Mouse (Mus musculus) gastrocnemius, adult 2 months (tissue): ENCODE data around the gene Ptafr. TPM values are rescaled to one million over a fixed set of nuclear protein-coding genes. Genes with fewer than 3 reads are reported as not detected.
A peak's percentile ranks its signal among the peaks of the same experiment; 100 is the strongest.

Experiments used
- DNase-seq: peaks from one replicate; pipeline ENCODE4 v3.0.0; 2022
- H3K27ac ChIP-seq: fragments of 200-600 bp; 2 replicates; pipeline ENCODE4 v1.8.1; 2022; ENCODE audit warnings: mild to moderate bottlenecking
- H3K4me3 ChIP-seq: fragments of 200-600 bp; 2 replicates; pipeline ENCODE4 v1.8.1; 2022; ENCODE audit warnings: mild to moderate bottlenecking, moderate library complexity
- CTCF ChIP-seq: fragments of 200-600 bp; IDR thresholded peaks from 2 replicates; pipeline ENCODE4 v1.8.1; 2022; ENCODE audit warnings: antibody characterized with exemption, mild to moderate bottlenecking, moderate library complexity
- intact Hi-C: fragments of 180-260 bp; cut with DNase I; formaldehyde crosslinking; loops from one replicate; pipeline ENCODE4 v1.15.1; 2025
- long read RNA-seq, 2 experiments: library from polyadenylated mRNA; stranded (forward); transcript quantifications; one replicate each; pipeline ENCODE4 v2.0.0; 2021
- total RNA-seq, 2 experiments: library from RNA; stranded (reverse); gene quantifications; 2 replicates each; pipeline ENCODE4 v1.2.3; 2021

Ptafr gene
- under 1 TPM; 0.56 to 0.98 TPM for total RNA-seq
- long read RNA-seq, experiment 1 = 0 reads
- long read RNA-seq, experiment 2 = 0 reads

DNA sequence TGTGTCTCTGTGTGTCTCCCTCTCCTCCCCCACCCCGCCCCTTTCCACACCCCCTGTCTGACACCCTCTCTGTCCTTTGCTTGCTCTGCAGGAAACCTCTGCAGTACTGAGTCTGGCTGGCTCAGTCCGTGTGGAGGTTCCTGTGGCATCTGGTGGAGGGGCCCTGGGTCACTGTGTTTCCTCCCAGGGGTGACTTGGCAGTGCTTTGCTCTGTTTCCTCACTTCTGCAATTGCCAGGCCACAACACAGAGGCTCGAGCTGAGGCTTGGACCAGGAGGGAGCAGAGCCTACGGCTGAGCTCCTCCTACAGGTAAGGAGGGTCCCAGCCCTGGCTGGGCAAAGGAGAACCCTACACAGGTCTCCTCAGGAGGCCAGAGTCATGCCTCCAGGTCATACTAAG lies at the start of gene Ptafr:
TSS of gene Ptafr (plus strand) at position 103 of the 400 bp plus-strand sequence.
- H3K27ac ChIP-seq = peak within 1 kb of the TSS; percentile 57

DNA sequence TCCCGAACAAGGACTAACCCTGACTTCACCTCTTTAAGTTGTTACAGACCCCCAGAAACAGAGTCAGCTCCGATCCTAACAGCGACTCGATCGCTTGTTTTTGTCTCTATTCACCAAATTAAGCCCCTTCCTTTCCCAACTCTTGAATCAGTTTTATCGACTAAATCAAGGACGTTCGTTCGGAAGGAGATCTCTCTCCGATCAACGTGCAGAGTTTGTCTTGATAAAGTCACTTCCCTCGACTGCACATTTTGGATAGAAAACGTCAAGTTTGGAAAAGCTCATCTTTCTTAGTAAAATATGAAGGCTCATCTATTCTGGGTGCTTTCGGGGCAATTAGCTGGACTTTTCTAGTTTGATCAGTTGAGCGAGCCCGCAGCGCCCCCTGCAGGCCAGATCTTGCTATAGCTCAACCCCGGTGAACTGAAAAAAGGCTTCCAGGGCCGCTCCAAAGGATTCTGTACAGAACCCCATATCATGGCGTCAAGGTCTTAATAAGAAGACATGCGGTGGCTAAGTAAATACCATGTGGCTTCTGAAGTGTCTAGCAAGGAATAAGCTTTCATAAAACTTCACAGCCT lies 49.2 kb upstream of the Ptafr start:
- H3K4me3 ChIP-seq = peak overlapping the region; percentile 76
- peak; percentile 94 for TF ChIP-seq CTCF
- peak; percentile 89 for DNase-seq
- H3K27ac ChIP-seq = peak overlapping the region; percentile 97
- intact Hi-C loops = loop anchor here (1.0 to 10.0 kb wide), 2 partner anchors 50 to 240 kb away; partner anchors contain the start of gene Taf12

More for the DNA sequence above, at the start of gene Ptafr:
- no peak for TF ChIP-seq CTCF
- intact Hi-C loops = no loop called here
- peak; percentile 59 for DNase-seq
- H3K4me3 ChIP-seq = peak within 1 kb of the TSS; percentile 55

- peak; percentile 95 for DNase-seq
- TF ChIP-seq CTCF = no peak
- peak overlapping the region; percentile 76 for H3K4me3 ChIP-seq
- intact Hi-C loops = loop anchor here (10.0 kb wide), 1 partner anchor 241 kb away; the partner anchor contains the start of gene Taf12
- H3K27ac ChIP-seq = peak overlapping the region; percentile 97
Measured at GRCm38 (mm10) chr4:132515369-132516155, 48.3 kb upstream of the Ptafr start.

DNA sequence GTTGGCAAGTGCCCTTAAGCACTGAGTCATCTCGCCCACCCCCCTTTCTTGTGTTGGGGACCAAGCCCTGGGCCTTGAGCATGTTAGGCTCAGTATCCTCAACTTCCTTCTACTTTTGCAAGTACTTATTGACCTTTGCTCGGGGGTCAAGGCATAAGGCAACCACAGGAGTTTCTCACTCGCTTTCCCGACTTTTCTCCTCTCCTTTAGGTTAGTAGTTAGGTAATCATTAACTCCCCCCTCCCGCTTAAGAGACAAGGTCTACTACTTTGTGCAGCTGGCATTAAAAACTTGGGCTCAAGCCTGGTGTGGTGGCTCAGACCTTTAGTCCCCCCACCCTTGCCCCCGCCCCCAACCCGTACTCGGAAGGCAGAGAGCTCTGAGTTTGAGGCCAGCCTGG lies 45.8 kb upstream of the Ptafr start:
- no peak overlapping the region for H3K4me3 ChIP-seq
- no peak overlapping the region for H3K27ac ChIP-seq
- TF ChIP-seq CTCF = no peak
- intact Hi-C loops = loop anchor here (2.0 to 10.0 kb wide), 2 partner anchors 15 to 243 kb away; partner anchors contain the start of genes Atpif1 and Taf12
- DNase-seq = no peak

DNA sequence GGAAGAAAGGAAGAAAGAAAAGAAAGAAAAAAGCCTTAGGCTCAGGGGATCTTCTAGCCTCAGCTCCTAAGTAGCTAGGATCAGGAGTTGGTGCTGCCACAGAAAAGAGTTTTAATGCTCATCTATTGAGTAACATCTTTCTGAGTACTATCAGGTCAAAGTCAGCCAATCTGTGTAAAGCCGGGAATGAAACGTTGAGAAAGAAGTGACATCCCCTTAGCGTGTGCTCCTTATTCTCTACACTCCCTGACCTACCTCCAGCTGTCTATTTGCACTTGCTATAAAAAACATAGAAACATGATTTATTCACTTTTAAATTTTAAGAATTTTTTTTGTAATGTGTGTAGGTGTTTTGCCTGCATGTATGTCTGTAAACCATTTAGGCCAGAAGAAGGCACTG lies 44.7 kb upstream of the Ptafr start:
- intact Hi-C loops = loop anchor here (2.0 to 10.0 kb wide), 2 partner anchors 14 to 244 kb away; partner anchors contain the start of genes Atpif1 and Taf12
- TF ChIP-seq CTCF = no peak
- H3K27ac ChIP-seq = no peak overlapping the region
- no peak for DNase-seq
- H3K4me3 ChIP-seq = no peak overlapping the region

- no peak overlapping the region for H3K27ac ChIP-seq
- TF ChIP-seq CTCF = no peak
- no peak overlapping the region for H3K4me3 ChIP-seq
- intact Hi-C loops = no loop called here
- no peak for DNase-seq
Measured at GRCm38 (mm10) chr4:132524321-132524741, 39.5 kb upstream of the Ptafr start.

DNA sequence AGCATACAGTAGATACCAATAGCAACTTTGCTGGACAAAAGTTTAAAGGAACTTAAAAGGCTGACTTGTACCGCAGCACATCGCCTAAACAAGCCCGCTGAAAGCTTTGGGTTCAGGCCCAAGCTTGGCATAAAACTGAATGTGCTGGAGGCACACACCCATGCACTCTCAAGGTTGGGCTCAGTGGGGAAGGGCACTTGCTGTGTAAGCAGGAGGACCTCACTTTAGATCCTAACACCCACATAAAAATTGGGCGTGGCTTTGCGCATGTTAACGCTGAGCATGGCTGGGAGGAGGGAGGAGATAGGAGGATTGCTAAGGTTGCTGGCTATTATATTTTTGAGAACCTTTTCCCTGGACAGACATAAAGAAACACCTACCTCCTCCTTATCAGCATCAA lies 39.1 kb upstream of the Ptafr start:
- intact Hi-C loops = no loop called here

DNA sequence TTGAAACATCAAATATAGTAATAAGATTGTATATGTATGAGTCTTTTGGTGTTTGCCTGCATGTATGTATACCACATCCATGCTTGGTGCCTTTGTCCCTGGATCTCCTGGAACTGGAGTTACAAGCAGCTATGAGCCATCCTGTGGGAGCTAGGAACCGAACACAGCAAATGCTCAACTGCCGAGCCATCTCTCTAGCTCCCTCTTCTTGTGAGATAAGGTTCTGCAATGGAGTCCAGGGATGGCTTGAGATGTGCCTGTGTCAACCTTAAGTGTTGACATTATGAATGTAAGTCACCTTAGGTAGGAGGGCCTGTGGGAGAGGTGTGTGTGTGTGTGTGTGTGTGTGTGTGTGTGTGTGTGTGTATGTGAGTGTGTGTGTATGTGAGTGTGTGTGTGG lies 37.2 kb upstream of the Ptafr start:
- DNase-seq = no peak
- Histone ChIP-seq H3K27ac (no peak overlapping the region), H3K4me3 (no peak overlapping the region)
- intact Hi-C loops = no loop called here
- peak; percentile 30; the same call in 1 of the 2 replicates for TF ChIP-seq CTCF

More for the DNA sequence above, 39.1 kb upstream of the Ptafr start:
- Histone ChIP-seq H3K4me3 (no peak overlapping the region), H3K27ac (no peak overlapping the region)
- TF ChIP-seq CTCF = no peak
- no peak for DNase-seq

DNA sequence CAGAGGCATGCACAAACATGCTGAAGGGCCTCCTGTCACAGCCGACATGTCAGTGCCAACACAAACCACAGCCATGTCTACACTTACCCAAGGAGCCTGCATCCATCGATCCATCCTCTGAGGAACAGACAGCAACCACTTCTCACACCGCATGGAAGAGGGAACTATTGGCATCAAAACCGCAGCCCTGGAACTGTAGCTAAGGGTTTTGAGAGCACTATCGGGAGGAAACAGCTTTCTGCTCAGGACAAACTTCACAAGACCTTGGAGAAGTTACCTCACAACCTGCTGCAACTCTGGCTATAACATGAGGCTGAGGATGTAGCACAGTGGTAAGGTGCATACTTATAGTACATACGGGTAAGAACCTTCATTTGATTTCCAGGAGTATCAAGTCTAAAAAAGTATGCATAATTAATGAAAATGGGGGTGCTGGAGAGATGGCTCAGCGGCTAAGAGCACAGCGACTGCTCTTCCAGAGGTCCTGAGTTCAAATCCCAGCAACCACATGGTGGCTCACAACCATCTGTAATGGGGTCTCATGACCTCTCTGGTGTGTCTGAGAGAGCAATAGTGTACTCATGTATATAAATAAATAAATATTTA lies 35.8 kb upstream of the Ptafr start:
- Histone ChIP-seq H3K27ac (no peak overlapping the region), H3K4me3 (no peak overlapping the region)
- DNase-seq = no peak
- intact Hi-C loops = no loop called here
- no peak for TF ChIP-seq CTCF

DNA sequence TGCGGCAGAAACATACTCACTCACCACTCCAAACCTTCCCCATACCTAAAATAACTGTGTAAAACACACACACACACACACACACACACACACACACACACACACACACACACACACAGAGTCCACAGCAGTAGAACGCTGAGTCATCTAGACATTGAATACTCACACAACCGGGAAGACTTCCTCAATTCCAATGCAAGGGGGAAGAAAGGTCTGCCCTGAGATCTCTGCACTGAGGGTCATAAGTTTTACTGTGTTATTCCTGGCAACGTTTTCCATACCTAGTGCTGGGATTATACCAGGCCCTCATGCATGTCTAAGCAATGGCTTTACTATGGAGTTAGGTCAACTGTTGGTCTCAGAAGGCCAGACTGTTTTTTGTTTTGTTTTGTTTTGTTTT lies 34.5 kb upstream of the Ptafr start:
- no peak for DNase-seq
- Histone ChIP-seq H3K4me3 (no peak overlapping the region), H3K27ac (no peak overlapping the region)
- intact Hi-C loops = no loop called here
- no peak for TF ChIP-seq CTCF

DNA sequence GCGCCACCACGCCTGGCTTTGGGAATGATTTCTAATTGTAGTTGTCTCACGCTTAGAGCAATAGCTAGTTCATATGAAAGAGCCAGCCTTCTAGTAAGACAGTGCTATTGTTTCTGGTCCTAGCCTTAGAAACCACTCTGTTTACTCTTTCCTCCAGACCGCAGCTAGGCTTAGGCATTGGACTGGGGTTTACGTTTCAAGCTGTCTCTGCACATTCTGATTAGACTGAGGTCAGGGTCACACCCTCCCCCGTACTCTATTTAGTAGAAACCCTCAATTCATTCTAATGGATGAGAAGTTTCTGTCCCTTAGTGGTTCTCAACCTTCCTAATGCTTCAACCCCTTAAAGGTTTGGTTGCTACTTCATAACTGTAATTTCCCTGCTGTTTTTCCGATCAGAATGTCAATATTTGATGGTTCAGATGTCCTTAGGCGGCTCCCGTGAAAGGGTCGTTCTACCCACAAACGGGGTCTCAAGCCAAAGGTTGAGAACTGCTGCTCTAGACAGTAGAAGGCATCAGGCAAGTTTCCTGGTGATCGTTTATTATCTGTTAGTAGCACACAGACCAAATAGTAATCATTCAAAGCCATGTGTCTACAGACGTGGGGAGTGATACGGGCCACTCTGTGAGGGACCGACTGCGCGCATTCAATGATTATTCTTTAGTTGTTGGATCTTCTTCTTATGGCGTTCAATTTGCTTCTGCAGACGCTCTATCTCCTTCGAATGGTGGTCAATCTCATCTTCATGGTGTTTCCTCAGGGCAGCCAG lies 33.6 kb upstream of the Ptafr start:
- TF ChIP-seq CTCF = no peak
- H3K4me3 ChIP-seq = no peak overlapping the region
- intact Hi-C loops = no loop called here
- H3K27ac ChIP-seq = no peak overlapping the region
- no peak for DNase-seq

DNA sequence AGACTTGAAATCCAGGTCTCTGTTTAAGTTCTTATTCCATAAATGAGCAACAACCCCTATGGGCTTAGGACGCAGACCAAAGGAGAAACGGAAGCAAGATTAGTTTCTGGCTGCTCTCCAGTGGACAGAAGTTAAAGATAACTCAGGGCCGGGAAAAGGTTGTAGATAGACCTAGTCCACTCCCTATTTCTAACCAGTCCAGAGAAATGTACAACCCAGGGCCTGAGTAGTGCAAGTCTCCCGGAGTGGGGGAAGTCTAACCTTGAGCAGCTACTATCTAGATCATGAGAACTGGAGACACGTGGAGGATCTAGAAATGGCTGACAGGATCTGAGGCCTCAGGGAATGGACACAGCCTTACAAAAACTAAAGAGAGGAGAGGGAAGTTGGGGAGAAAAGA lies 31.4 kb upstream of the Ptafr start:
- Histone ChIP-seq H3K27ac (peak overlapping the region; percentile 90), H3K4me3 (peak overlapping the region; percentile 89)
- TF ChIP-seq CTCF = no peak
- intact Hi-C loops = loop anchor here (2.0 kb wide), 1 partner anchor 14 kb away; no protein-coding TSS in a partner anchor
- no peak for DNase-seq
